Mouse (Mus musculus) limb, embryonic 10.5 days (tissue): Measurements from ENCODE around the gene Adarb2. TPM values are rescaled to one million over a fixed set of nuclear protein-coding genes. Genes with fewer than 3 reads are reported as not detected.

Source experiments
- DNase-seq: peaks from one replicate; pipeline ENCODE4 v3.0.0-alpha.2; 2017; ENCODE audit warnings: low spot score
- H3K27ac ChIP-seq: fragments of 300-500 bp; sonication (generic); 2 replicates; pipeline ENCODE4 v1.5.1; 2016; ENCODE audit warnings: mild to moderate bottlenecking
- H3K27me3 ChIP-seq: fragments of 300-500 bp; sonication (generic); 2 replicates; pipeline ENCODE4 v1.6.1; 2016; ENCODE audit warnings: low read depth, mild to moderate bottlenecking; ENCODE audit not compliant: poor library complexity, severe bottlenecking
- H3K36me3 ChIP-seq: fragments of 300-500 bp; sonication (generic); 2 replicates; pipeline ENCODE4 v1.6.1; 2016; ENCODE audit warnings: mild to moderate bottlenecking, moderate library complexity
- H3K4me1 ChIP-seq: fragments of 300-500 bp; sonication (generic); 2 replicates; pipeline ENCODE4 v1.6.1; 2016
- H3K4me3 ChIP-seq: fragments of 300-500 bp; sonication (generic); 2 replicates; pipeline ENCODE4 v1.5.1; 2016; ENCODE audit warnings: mild to moderate bottlenecking, moderate library complexity
- H3K9me3 ChIP-seq: fragments of 300-500 bp; sonication (generic); replicated peaks from 2 replicates; pipeline ENCODE4 v1.6.1; 2016; ENCODE audit warnings: mild to moderate bottlenecking
- WGBS: fragments of 180-500 bp; shearing (Covaris S2); methylation state at CpG from one replicate; pipeline ENCODE4 v1.1.7; 2016; 5-methylcytosine and 5-hydroxymethylcytosine counted together
- polyA plus RNA-seq: library from polyadenylated mRNA; unstranded; fragments of >200 nt; fragmentation: Nextera tagmentation; extraction: Ambion mirVana; gene quantifications from 2 replicates; pipeline ENCODE4 v1.2.1, GENCODE M21; 2016

Gene Adarb2
- polyA plus RNA-seq, 1 experiment from 2014 or later, result 0.69 TPM

DNA sequence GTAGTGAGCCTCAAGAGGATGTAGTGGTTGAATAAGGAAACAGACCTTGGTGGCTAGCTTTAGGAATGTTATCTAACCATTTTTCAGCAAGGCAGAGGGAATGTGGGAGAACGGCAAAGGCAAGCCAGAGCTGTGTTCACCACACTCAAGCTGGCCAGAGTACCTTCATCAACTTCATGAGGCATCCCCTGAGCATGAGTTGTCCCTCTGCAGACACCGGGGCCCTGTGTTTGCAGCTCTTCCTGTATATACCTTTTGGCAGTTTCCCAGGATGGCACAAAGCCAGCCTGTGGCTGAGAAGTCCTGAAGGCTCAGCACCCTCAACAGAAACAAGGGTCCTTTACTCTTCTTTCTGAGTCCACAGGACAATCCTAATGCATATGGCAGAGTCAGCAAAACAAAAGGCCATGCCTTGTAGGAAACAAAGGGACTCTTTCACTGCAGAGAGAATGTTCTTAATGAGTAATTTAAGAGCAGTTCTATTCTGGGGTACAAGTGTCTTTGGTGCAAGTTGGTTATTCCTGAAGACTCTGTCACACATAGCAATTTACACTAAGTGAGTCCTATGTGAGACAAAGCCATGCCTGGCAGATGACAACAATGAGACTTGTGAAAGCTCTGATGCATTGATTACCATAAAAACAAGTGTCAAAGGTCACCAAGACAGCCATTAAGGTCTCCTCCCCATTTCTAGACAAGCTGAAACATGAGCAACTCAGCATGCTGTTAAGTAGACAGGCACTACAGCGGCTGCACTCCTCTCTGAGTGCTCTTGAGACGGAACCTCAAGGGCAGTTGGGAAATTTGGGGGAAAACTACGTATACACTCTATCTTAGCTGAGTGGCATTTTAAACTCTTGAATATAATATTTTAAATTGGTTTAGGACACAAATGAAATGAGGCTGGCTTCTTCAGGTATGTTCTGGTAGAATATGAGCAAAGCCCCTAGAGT lies 431.0 kb downstream of the Adarb2 start:
- H3K4me1 ChIP-seq, result no peaks in the 10 kb centered on the region
- DNase-seq, result no peak
- no peak overlapping the region for H3K27ac ChIP-seq
- no peaks in the 10 kb centered on the region for H3K27me3 ChIP-seq
- WGBS, result 84% methylated on average over 5 of the region's 5 CpGs
- no peak overlapping the region for H3K4me3 ChIP-seq
- no peaks in the 10 kb centered on the region for H3K36me3 ChIP-seq
- no peaks in the 10 kb centered on the region for H3K9me3 ChIP-seq

DNA sequence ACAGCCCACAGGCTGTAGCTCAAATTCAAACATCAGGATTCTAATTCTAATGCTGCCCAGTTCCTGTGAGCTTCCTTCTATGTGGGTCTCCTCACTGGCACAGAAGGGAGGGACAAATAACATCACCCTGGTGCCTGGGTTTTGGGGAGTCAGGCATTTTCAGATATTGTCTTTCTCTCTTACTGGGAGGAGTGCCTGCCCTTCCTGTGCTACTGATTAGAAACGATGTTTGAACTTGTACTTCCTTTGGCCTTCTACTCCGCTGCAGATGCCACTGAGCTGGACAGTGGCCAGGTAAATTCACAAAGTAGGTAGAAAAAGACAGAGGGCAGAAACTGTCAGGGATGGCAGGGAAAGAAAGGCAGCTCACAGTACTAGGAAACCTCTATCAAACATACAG lies 439.4 kb downstream of the Adarb2 start:
- Histone ChIP-seq H3K4me1 (no peaks in the 10 kb centered on the region), H3K9me3 (no peaks in the 10 kb centered on the region), H3K4me3 (no peak overlapping the region), H3K27ac (no peak overlapping the region), H3K36me3 (no peaks in the 10 kb centered on the region), H3K27me3 (no peaks in the 10 kb centered on the region)
- DNase-seq, result no peak
- 90% methylated on average over 2 of the region's 2 CpGs for WGBS

DNA sequence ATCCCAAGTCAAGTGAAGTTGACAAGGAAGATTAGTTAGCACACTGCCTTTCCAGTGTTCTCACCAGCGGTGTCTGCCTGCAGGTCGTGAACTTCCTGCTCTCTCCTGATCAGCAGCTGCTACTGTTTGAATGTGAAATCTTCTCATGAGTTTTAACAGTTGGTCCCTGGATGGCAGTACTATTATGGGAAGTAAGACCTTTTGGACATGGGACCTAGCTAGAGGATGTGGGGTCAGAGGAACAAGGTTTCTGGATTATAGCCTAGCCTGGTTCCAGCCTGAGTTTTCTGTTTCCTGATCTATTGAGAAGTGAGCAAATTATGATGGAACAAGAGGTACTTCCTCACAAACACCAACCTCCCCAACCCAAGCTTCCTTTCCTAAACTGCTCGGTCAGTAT lies 441.3 kb downstream of the Adarb2 start:
- no peak for DNase-seq
- H3K36me3 ChIP-seq, result no peaks in the 10 kb centered on the region
- 81% methylated on average over 3 of the region's 3 CpGs for WGBS
- no peak overlapping the region for H3K27ac ChIP-seq
- H3K4me3 ChIP-seq, result no peak overlapping the region
- no peaks in the 10 kb centered on the region for H3K9me3 ChIP-seq
- no peaks in the 10 kb centered on the region for H3K27me3 ChIP-seq
- no peaks in the 10 kb centered on the region for H3K4me1 ChIP-seq

DNA sequence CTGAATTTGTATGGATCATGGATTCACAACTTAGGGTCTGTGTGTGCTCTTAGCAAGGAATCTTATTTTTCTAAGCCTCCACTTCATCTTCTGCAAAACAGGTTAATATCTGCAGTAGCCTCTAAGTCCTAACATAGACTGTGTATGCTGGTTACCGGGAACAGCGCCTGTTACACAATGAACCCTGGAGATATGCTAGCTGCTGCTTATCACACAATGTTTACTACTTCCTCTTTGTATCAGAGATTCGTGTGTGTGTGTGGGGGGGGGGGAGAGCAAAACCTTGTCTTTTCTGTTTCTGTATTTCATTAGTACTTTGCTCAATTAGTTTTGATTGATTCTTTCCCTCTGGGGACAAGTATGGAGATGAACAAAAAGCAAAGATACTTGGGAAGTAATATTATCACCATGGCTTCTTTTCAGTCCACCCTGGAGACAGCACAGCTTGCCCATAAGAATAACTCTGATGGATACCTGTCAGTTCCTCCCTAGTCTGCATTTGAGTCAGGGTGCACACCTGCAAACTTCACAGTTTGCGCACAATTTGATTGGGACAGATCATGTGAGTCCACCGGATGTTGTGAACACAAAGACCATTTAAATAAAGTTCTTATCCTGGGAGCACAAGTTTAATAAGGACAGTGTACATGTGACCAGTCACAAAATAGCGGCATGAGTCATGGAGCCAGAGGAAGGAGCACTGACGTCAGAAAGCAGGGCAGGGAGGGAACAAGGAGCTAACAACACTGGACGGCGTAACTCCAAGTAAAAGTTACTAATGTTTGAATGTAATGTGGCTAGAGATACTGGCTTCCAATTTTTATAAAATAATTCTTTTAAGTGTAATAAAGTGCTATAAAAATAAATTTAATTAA lies 442.4 kb downstream of the Adarb2 start:
- WGBS, result 87% methylated on average over 9 of the region's 9 CpGs
- H3K4me1 ChIP-seq, result no peaks in the 10 kb centered on the region

DNA sequence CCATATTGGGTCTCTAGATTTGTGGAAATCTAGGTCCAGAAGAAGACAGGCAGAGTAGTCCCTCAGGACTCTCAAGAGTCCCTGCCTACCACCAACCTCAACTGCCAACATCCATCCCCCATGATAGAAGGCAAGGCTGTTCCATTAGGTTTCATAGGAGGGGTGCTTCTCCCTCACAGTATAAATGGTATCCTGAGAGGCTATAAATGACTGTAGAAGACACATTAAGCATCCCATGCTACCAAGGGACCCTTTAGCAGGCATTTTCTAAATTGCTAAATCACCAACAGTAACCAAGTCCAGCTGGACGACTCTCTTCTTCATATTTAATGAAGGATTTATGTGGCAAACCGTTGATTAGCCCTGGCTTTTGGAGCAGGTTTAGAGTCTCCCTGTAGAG lies 446.6 kb downstream of the Adarb2 start:
- no peak overlapping the region for H3K27ac ChIP-seq
- WGBS, result 74% methylated on average over 2 of the region's 2 CpGs

More for the DNA sequence above, 442.4 kb downstream of the Adarb2 start:
- Histone ChIP-seq H3K4me3 (no peak overlapping the region), H3K27me3 (no peaks in the 10 kb centered on the region), H3K36me3 (no peaks in the 10 kb centered on the region), H3K27ac (no peak overlapping the region), H3K9me3 (no peaks in the 10 kb centered on the region)
- DNase-seq, result no peak

DNA sequence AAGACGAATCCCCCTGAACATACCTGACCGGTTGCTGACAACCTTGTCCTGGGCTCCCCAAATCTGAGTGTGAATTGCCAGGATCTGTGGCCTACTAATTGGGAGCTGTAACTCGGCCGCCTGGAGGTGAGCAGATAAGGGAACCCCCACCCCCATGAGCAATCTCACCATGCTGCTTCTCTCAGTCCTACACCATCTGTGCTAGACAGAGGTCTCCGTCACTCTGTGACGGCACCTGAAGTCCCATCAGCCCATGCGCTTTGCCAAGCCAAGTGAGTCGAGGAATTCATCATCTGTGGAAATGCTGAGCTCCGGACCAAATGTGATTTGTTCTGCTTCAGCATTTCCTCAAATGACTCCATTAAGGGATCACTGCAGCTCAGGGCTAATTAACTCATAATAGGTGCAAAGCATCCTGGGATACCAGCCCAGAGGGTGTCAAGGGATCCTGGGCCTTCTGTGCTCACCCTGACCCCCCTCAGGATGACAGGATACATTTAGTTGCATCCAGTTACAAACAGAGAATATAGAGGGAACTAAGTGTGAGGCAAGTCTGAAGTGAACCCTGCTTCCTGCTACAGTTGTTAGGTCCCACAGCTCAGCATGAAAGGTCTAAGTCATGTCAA lies 462.1 kb downstream of the Adarb2 start:
- Histone ChIP-seq H3K4me3 (no peak overlapping the region), H3K27me3 (no peaks in the 10 kb centered on the region), H3K4me1 (no peaks in the 10 kb centered on the region), H3K27ac (no peak overlapping the region), H3K36me3 (no peaks in the 10 kb centered on the region), H3K9me3 (no peaks in the 10 kb centered on the region)
- 91% methylated on average over 9 of the region's 9 CpGs for WGBS
- no peak for DNase-seq

More for the DNA sequence above, 446.6 kb downstream of the Adarb2 start:
- no peak overlapping the region for H3K4me3 ChIP-seq
- H3K36me3 ChIP-seq, result no peaks in the 10 kb centered on the region
- no peaks in the 10 kb centered on the region for H3K4me1 ChIP-seq
- H3K27me3 ChIP-seq, result no peaks in the 10 kb centered on the region
- no peaks in the 10 kb centered on the region for H3K9me3 ChIP-seq
- DNase-seq, result no peak

DNA sequence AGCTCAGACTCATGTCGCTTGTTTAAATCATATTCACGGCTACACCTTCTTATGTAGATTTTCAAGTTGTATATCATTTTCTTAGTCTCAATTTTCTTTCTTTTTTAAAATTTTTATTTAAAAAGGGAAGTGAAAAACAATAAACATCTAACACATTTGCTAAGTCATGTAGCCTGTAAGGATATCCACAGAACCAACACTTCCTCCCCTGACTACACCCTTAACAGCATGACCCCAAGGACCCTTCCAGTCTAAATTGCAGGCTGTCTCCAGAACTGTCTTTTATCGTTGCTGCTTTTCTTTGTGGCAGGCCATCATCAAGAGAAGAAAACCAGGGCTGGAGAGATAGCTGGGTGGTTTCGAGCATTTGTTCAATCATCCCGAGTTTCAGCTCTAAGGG lies 474.5 kb downstream of the Adarb2 start:
- Histone ChIP-seq H3K9me3 (no peaks in the 10 kb centered on the region), H3K36me3 (no peaks in the 10 kb centered on the region), H3K27ac (no peak overlapping the region), H3K4me1 (no peaks in the 10 kb centered on the region), H3K4me3 (no peak overlapping the region), H3K27me3 (no peaks in the 10 kb centered on the region)
- 59% methylated on average over 5 of the region's 5 CpGs for WGBS
- no peak for DNase-seq

DNA sequence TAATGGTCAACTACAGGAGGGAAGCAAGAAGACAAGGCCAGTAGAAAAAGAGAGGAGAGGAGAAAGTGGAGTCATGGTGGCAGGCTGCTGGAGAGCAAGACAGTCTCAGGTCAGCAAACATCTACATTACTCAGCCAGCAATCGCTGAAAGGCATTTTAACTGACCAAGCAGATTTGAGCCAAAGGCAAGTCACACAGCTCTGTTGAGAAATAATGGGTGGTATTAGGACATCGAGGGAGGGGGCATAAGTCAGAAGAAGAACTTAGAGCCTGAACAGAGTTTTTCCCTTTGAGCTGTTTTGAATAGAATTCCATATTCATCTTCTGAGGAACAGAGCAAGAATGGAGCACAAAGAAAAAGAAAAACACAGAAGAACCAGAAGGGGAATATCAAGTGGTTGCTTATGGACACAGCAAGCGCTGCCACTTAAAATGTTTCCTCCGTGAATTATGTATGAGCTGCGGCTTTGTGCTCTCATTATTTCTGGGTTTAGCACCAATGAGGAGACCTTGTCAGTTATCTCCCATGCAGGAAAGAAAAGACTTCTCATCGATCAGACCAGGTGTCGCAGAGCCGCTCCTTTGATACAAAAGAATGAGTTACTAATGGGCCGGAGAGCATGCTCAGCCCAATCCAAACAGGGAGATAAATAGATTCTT lies 477.9 kb downstream of the Adarb2 start:
- H3K27me3 ChIP-seq, result no peaks in the 10 kb centered on the region
- no peak overlapping the region for H3K27ac ChIP-seq
- no peak for DNase-seq
- no peaks in the 10 kb centered on the region for H3K4me1 ChIP-seq
- WGBS, result 96% methylated on average over 9 of the region's 9 CpGs
- no peak overlapping the region for H3K4me3 ChIP-seq
- no peaks in the 10 kb centered on the region for H3K9me3 ChIP-seq
- no peaks in the 10 kb centered on the region for H3K36me3 ChIP-seq

DNA sequence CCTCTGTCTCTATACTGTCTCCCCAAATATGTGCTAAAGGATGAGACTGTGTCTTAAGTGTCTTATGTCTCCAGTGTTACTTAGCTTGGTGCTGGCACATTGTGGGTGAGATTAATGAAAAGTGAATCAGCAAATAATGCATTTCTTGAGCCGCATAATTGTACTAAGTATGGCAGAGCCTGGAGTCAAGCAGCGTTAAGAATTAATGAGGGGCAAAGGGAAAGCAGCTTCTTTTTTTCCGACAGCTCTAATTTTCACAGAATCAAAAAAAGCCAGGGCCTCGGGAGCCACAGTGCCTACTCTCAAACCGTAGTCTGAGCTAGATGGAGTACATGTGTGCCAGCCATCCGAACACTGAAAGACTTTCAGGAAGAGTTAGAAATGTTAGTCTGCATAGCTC lies 488.8 kb downstream of the Adarb2 start:
- Histone ChIP-seq H3K9me3 (no peaks in the 10 kb centered on the region), H3K4me1 (no peaks in the 10 kb centered on the region), H3K27me3 (no peaks in the 10 kb centered on the region), H3K4me3 (no peak overlapping the region), H3K36me3 (no peaks in the 10 kb centered on the region), H3K27ac (no peak overlapping the region)
- WGBS, result 88% methylated on average over 6 of the region's 6 CpGs
- no peak for DNase-seq

DNA sequence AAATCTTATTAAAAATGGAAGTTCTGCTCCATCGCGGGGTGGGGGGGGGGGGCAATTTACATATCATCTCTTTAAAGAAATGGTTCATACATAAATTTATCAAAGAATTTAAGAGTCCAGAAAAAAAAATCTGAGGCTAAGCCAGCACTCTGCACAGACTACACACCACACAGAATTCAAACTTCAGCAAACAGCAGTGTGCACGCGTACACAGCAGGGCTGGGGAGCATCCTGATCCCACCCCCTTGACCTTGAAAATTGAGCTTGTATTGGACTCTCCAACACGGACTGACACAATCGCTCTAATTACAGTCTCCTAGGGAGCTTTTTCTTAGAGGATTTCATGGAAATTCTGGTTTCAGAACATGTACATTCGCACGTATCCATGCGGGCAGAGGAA lies 490.1 kb downstream of the Adarb2 start:
- 86% methylated on average over 9 of the region's 9 CpGs for WGBS
- H3K27me3 ChIP-seq, result no peaks in the 10 kb centered on the region
- H3K4me1 ChIP-seq, result no peaks in the 10 kb centered on the region
- H3K27ac ChIP-seq, result no peak overlapping the region
- no peaks in the 10 kb centered on the region for H3K9me3 ChIP-seq
- no peak overlapping the region for H3K4me3 ChIP-seq
- DNase-seq, result no peak
- no peaks in the 10 kb centered on the region for H3K36me3 ChIP-seq

DNA sequence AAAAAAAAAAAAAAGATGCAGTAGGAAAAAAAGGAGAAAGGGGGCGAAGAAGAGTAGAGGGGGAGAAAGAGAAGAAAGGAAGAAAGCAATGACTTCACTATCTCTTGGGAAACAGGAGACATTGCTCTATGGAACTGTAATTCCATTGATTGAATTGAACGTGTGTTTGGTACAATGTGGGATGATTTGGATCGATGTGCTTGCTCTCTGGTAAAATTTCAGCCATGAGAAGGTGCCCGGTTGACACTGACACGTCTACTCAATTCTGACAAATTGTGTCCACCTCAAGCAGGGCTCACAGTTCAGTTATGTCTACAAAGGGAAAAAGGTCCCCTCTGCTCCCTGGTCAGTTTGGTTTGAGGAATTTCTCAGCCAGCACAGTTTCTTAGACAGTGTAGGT lies 495.8 kb downstream of the Adarb2 start:
- 86% methylated on average over 5 of the region's 5 CpGs for WGBS
- Histone ChIP-seq H3K36me3 (no peaks in the 10 kb centered on the region), H3K4me3 (no peak overlapping the region), H3K4me1 (no peaks in the 10 kb centered on the region), H3K9me3 (no peaks in the 10 kb centered on the region), H3K27ac (no peak overlapping the region), H3K27me3 (no peaks in the 10 kb centered on the region)
- no peak for DNase-seq

DNA sequence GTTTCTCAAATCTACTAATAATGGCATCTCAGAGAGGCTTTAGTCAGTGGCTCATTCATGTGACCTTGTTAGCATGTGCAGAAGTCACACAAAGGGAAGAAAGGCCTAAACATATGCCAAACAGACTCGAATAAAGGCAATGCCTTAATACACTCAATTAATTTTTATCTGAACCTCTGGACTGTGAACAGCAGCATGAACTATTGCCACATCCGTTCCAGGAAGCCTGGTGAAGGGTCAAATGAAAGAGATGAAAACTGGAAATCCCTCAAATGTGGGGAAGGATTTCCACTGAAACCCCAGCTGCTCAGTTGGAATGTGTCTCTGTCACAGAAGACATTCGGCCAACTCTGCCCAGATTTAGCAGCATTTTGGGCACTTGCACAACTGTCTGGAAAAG lies 497.2 kb downstream of the Adarb2 start:
- 89% methylated on average over 3 of the region's 3 CpGs for WGBS
- Histone ChIP-seq H3K9me3 (no peaks in the 10 kb centered on the region), H3K4me3 (no peak overlapping the region), H3K27me3 (no peaks in the 10 kb centered on the region), H3K27ac (no peak overlapping the region), H3K36me3 (no peaks in the 10 kb centered on the region), H3K4me1 (no peaks in the 10 kb centered on the region)
- no peak for DNase-seq
